Mouse (Mus musculus) limb, embryonic 11.5 days (tissue): Measurements from ENCODE around the gene Cab39. TPM values are rescaled to one million over a fixed set of nuclear protein-coding genes. Genes with fewer than 3 reads are reported as not detected.

ENCODE experiments used
- ATAC-seq: fragments of 200-750 bp; cut with Nextera tagmentation; 2 replicates; pipeline ENCODE4 v1.8.0; 2017; ENCODE audit warnings: low read depth; ENCODE audit not compliant: insufficient number of reproducible peaks, low FRiP score, low TSS enrichment
- DNase-seq: peaks from one replicate; pipeline ENCODE4 v3.0.0-alpha.2; 2015; ENCODE audit warnings: low spot score
- H3K27ac ChIP-seq: fragments of 300-500 bp; sonication (generic); replicated peaks from 2 replicates; pipeline ENCODE4 v1.5.1; 2014; ENCODE audit warnings: low read depth, mild to moderate bottlenecking, low read length
- H3K27me3 ChIP-seq: fragments of 300-500 bp; sonication (generic); 2 replicates; pipeline ENCODE4 v1.6.1; 2014; ENCODE audit warnings: mild to moderate bottlenecking, low read length, mixed read lengths; ENCODE audit not compliant: control insufficient read depth, insufficient read depth
- H3K36me3 ChIP-seq: fragments of 300-500 bp; sonication (generic); 2 replicates; pipeline ENCODE4 v1.6.1; 2014; ENCODE audit warnings: mild to moderate bottlenecking, low read length, moderate library complexity, mixed read lengths; ENCODE audit not compliant: control insufficient read depth, insufficient read depth
- H3K4me1 ChIP-seq: fragments of 300-500 bp; sonication (generic); 2 replicates; pipeline ENCODE4 v1.6.1; 2014; ENCODE audit warnings: low read length, mixed read lengths; ENCODE audit not compliant: control insufficient read depth, insufficient read depth
- H3K4me2 ChIP-seq: fragments of 300-500 bp; sonication (generic); 2 replicates; pipeline ENCODE4 v1.6.1; 2014; ENCODE audit warnings: low read depth, mild to moderate bottlenecking, moderate library complexity; ENCODE audit not compliant: severe bottlenecking
- H3K4me3 ChIP-seq: fragments of 300-500 bp; sonication (generic); 2 replicates; pipeline ENCODE4 v1.5.1; 2014; ENCODE audit warnings: low read depth, low read length
- H3K9ac ChIP-seq: fragments of 300-500 bp; sonication (generic); 2 replicates; pipeline ENCODE4 v1.6.1; 2014; ENCODE audit warnings: mild to moderate bottlenecking, low read length
- H3K9me3 ChIP-seq: fragments of 300-500 bp; sonication (generic); 2 replicates; pipeline ENCODE4 v1.6.1; 2016; ENCODE audit warnings: low read length; ENCODE audit not compliant: control insufficient read depth
- WGBS: fragments of 180-500 bp; shearing (Covaris S2); extraction: QIAGEN DNeasy Blood & Tissue Kit; methylation state at CpG from one replicate; pipeline ENCODE4 v1.1.7; 2014; 5-methylcytosine and 5-hydroxymethylcytosine counted together
- polyA plus RNA-seq: library from polyadenylated mRNA; unstranded; fragments of >200 nt; fragmentation: Nextera tagmentation; extraction: Ambion mirVana; gene quantifications from 2 replicates; pipeline ENCODE4 v1.2.1, GENCODE M21; 2014

Cab39 gene
- polyA plus RNA-seq, 1 experiment from 2014 or later = 40.3 TPM

DNA sequence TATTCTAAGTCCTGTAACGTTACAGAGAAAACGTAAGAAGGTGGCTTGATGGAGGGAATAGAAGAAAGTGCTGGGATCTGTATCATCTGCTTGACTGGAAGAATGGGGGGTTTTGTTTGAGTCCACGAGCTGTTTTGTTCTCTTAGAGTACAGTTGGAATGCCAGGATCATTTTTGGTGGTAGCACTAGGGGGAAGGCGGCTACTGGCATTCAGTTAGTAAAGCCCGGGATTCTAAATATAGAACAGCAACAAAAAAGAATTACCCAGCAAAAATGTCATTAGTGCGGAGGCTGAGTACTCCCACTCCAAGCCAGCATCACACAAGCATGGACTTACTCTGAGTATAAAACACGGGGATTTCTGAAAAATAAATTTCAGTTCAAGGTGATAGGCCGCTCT, 29.0 kb downstream of the Cab39 start:
- ATAC-seq (no peak), DNase-seq (no peak)
- no peaks in the 10 kb centered on the region for H3K9me3 ChIP-seq
- H3K4me3 ChIP-seq = no peak overlapping the region
- H3K27me3 ChIP-seq = no peaks in the 10 kb centered on the region
- H3K9ac ChIP-seq = no peak overlapping the region
- 96% methylated on average over 8 of the region's 8 CpGs for WGBS
- H3K4me2 ChIP-seq = no peak overlapping the region
- H3K4me1 ChIP-seq = no peaks in the 10 kb centered on the region
- peaks cover 4% of the 10 kb centered on the region for H3K36me3 ChIP-seq
- no peak overlapping the region for H3K27ac ChIP-seq

DNA sequence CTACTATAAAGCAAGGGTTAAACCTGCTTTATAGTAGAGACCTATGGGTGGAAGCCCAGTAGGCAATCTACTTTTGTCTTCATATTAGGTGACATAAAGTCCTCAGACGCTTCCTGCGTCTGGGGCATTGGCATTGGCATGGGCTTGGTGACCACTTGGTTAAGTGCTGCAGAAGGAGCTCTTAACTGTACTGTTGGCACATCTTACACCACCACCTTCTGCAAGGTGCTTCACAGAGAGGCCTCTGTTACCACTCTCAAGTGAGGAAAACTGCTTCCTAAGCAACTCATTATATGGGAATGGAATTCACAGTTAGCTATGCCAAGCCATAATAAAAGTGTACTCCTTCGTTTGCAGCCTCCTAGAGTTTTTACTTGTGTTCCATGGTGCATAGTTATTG, 31.7 kb downstream of the Cab39 start:
- Histone ChIP-seq H3K4me3 (no peak overlapping the region), H3K27ac (no peak overlapping the region), H3K9me3 (no peaks in the 10 kb centered on the region), H3K4me1 (no peaks in the 10 kb centered on the region), H3K27me3 (no peaks in the 10 kb centered on the region), H3K36me3 (no peaks in the 10 kb centered on the region; the same call in 1 of the 2 replicates), H3K9ac (no peak overlapping the region), H3K4me2 (no peak overlapping the region)
- 87% methylated on average over 3 of the region's 3 CpGs for WGBS
- ATAC-seq = no peak
- DNase-seq = no peak

DNA sequence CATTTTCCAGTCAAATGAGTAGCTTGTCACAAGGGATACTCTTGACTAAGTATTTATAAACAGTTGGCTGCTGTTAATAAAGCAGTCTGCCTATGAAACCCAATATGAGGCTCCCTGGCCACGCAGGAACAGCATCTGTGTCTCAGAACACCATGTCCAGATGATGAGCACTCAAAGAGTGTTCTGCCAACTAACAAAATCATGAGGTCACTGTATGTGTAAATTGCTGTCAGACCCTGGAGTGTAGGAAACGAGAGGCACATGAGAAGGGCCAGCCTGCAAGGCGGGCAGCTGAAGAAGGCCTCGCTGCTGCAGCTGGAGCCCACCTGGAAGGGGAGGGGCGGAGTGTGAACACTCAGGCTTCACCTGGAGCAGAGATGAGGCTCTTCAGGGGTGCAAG, 33.9 kb downstream of the Cab39 start:
- Histone ChIP-seq H3K27me3 (no peaks in the 10 kb centered on the region), H3K4me3 (no peak overlapping the region), H3K4me2 (no peak overlapping the region), H3K36me3 (no peaks in the 10 kb centered on the region; the same call in 1 of the 2 replicates), H3K27ac (no peak overlapping the region), H3K9ac (no peak overlapping the region), H3K4me1 (no peaks in the 10 kb centered on the region), H3K9me3 (no peaks in the 10 kb centered on the region)
- DNase-seq (no peak), ATAC-seq (no peak)
- WGBS = 74% methylated on average over 5 of the region's 5 CpGs

DNA sequence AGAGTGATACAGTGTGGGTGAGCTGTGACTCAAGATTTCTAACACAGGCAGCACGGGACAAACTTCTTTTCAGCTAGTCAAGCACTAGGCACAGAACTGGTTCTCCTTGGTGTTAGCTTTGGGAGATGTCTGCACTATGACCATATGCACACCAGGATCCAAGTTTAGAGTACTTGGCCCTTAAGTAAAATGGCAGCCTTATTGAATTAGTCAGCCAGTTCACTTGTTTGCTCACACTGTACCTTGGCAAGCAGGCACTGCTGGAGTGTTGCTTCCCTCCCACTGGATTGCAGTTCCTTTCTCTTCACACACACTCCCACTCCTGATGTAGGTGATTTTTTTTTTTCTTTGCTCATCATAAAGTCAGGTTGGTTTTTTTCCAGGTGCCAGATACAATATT, 35.8 kb downstream of the Cab39 start:
- Histone ChIP-seq H3K27ac (no peak overlapping the region), H3K27me3 (no peaks in the 10 kb centered on the region), H3K9ac (no peak overlapping the region), H3K4me1 (no peaks in the 10 kb centered on the region), H3K9me3 (no peaks in the 10 kb centered on the region), H3K4me3 (no peak overlapping the region), H3K4me2 (no peak overlapping the region), H3K36me3 (no peaks in the 10 kb centered on the region)
- WGBS = 95% methylated on average over 1 of the region's 1 CpGs
- DNase-seq (no peak), ATAC-seq (no peak)

DNA sequence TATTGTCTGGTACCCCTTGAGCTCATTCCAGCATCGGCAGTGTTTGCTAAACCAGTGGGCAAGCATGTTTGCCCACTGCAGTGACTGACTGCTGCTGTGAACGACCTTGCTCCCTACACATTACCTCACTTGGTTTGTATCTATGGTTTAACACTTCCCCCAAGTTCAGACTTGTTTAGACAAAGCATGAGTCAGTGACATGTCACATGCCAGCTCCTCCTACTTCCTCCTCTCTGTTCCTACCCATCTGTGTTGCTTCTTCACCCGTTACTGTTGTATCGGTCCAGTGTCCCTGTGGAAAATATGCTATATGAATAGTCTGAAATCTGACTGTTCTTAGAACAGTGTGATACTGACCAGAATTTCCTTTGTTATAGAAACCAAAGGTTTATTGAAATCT, 44.8 kb downstream of the Cab39 start:
- DNase-seq = no peak
- ATAC-seq = no peak
- Histone ChIP-seq H3K4me3 (no peak overlapping the region), H3K9me3 (no peaks in the 10 kb centered on the region), H3K27ac (no peak overlapping the region), H3K4me1 (no peaks in the 10 kb centered on the region), H3K9ac (no peak overlapping the region), H3K36me3 (no peaks in the 10 kb centered on the region), H3K4me2 (no peak overlapping the region), H3K27me3 (no peaks in the 10 kb centered on the region)
- 87% methylated on average over 4 of the region's 4 CpGs for WGBS

DNA sequence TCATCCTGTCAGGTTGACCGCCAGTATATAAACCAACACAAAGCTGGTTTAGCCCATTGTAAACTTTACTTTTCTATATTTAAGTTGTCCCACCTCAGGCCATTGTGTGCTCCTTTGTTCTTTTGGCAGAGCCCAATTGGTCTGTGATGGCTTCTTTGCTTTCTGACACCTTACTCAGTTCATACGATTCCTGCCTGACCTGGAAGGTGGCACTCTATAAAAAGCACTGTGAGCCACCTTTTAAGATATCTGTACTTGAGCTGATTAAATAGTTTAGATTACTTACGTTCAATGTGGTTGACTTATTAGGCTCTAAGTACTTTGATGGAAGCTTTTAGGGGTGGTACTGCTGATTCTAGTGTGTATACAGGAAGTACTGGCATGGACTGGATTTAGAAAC, 46.1 kb downstream of the Cab39 start:
- no peaks in the 10 kb centered on the region for H3K36me3 ChIP-seq
- no peak for ATAC-seq
- 82% methylated on average over 3 of the region's 3 CpGs for WGBS

DNA sequence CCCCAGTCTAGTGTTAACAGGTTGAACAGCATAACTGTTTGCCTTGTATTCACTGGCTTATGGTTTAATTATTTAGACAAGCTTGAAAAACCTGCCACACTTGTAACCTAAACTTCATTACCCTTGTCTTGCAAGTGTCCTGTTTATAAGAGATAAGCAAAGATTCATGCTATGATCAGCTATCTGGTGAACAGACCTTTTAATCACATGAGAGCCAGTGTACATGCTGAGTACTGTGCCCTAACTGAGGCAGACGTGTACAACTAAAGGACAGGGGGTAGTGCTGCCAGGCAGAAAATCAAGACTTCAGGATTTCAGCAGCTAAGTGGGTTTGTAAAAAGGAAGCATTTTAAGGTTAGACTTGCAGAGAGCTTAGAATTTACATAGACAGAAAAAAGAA, 46.5 kb downstream of the Cab39 start:
- DNase-seq = no peak
- WGBS = 92% methylated on average over 1 of the region's 1 CpGs
- no peak overlapping the region for H3K4me2 ChIP-seq

More for the DNA sequence above, 46.1 kb downstream of the Cab39 start:
- H3K9me3 ChIP-seq = no peaks in the 10 kb centered on the region
- H3K4me2 ChIP-seq = no peak overlapping the region
- DNase-seq = no peak
- H3K27ac ChIP-seq = no peak overlapping the region
- H3K27me3 ChIP-seq = no peaks in the 10 kb centered on the region
- no peak overlapping the region for H3K4me3 ChIP-seq
- H3K4me1 ChIP-seq = no peaks in the 10 kb centered on the region
- H3K9ac ChIP-seq = no peak overlapping the region

DNA sequence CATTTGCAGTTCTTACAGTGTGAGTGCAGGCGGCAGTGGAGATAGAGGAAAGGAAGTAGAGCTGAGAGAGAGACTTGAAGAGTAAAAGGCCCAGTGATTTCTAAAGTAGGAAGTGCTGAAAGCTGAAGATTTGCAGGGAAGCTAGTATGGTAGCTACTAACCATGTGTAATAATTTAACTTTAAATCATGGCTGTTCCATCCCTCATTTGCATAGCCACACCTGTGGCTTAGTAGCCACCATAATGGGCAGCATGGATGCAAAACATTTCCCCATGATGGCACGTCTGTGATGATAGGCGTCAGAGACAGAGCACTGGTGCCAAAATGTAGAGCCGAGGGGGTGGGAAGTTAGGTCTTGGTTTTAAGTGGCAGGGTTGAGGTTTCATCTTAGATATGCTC, 47.2 kb downstream of the Cab39 start:
- H3K4me1 ChIP-seq = no peaks in the 10 kb centered on the region
- H3K27ac ChIP-seq = no peak overlapping the region
- H3K27me3 ChIP-seq = no peaks in the 10 kb centered on the region
- H3K9me3 ChIP-seq = no peaks in the 10 kb centered on the region
- no peak for ATAC-seq
- no peak overlapping the region for H3K4me2 ChIP-seq
- H3K36me3 ChIP-seq = no peaks in the 10 kb centered on the region
- no peak overlapping the region for H3K9ac ChIP-seq
- H3K4me3 ChIP-seq = no peak overlapping the region
- DNase-seq = no peak
- 90% methylated on average over 4 of the region's 4 CpGs for WGBS

More for the DNA sequence above, 46.5 kb downstream of the Cab39 start:
- H3K27me3 ChIP-seq = no peaks in the 10 kb centered on the region
- H3K4me1 ChIP-seq = no peaks in the 10 kb centered on the region
- no peaks in the 10 kb centered on the region for H3K9me3 ChIP-seq
- no peak for ATAC-seq
- H3K27ac ChIP-seq = no peak overlapping the region
- H3K9ac ChIP-seq = no peak overlapping the region
- H3K36me3 ChIP-seq = no peaks in the 10 kb centered on the region
- no peak overlapping the region for H3K4me3 ChIP-seq

DNA sequence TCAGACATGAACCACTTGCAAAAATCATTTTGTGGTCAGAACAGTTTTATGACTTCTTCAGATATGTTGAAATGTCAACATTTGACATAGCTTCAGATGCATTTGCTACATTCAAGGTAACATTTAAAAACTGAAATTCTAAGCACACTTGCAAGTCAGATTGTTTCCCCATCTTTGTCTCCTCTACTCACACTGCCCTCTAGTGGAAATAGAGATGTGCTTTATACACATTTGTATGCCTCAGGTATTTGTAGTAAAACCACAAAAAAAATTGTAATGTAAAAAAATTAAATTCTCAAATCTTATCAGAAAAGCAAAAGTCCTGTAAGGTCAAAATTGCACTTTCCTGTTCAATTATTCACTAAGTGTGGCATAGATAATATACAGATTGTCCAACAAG, 49.0 kb downstream of the Cab39 start:
- Histone ChIP-seq H3K4me2 (no peak overlapping the region), H3K4me3 (no peak overlapping the region), H3K36me3 (no peaks in the 10 kb centered on the region), H3K4me1 (no peaks in the 10 kb centered on the region), H3K9ac (no peak overlapping the region), H3K27me3 (no peaks in the 10 kb centered on the region), H3K27ac (no peak overlapping the region), H3K9me3 (no peaks in the 10 kb centered on the region)
- no peak for DNase-seq
- no peak for ATAC-seq
